Mouse (Mus musculus): ENCODE results near the gene Arhgef39.

DNA sequence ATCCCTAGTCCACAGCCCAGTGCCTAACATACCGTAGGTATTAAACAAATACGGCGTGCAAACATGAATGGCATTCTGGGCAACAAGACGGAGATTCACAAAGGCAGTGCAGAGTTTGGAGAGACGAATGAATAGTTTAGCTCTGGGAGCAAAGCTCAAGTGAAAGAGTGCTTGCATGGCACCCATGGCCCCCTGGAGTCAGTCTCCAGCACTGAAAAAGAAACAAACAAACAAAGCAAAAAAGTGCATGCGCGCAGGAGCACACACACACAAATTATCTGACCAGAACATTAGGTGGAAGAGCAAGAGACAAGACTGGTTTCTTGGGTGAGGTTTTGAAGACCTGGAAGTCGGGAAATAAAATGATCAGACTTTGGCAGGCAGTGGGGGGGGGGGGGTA lies 6.6 kb upstream of the Arhgef39 start:
- TF ChIP-seq USF1 (IDR thresholded peaks at IDR 0.05; ENCODE audit: low read depth) (no peak), POLR2A (IDR thresholded peaks at IDR 0.05; ENCODE audit: insufficient read length, low read depth) (no peak), E2F4 (IDR thresholded peaks at IDR 0.05; ENCODE audit: insufficient read depth) (no peak), CEBPB (IDR thresholded peaks at IDR 0.05; ENCODE audit: insufficient read depth, poor library complexity, severe bottlenecking) (no peak), POLR2AphosphoS2 (IDR thresholded peaks at IDR 0.05; ENCODE audit: insufficient read length, low read depth) (no peak), MAX (IDR thresholded peaks at IDR 0.05; ENCODE audit: low read depth) (no peak), TCF3 (IDR thresholded peaks at IDR 0.05; ENCODE audit: insufficient read length, low read depth) (no peak), MYOG (IDR thresholded peaks at IDR 0.05; ENCODE audit: control insufficient read depth in 1 of 3, insufficient read depth in 1 of 3, insufficient read length in 2 of 3, low read depth in 2 of 3) (no peak), MYOD1 (IDR thresholded peaks at IDR 0.05; ENCODE audit: control insufficient read depth in 1 of 3, insufficient read length in 2 of 3, low read depth in 2 of 3) (no peak)

Data from myocyte (in vitro differentiated cells).